Mouse (Mus musculus) midbrain, embryonic 16.5 days (tissue): ENCODE results near the gene Chd2. TPM values are rescaled to one million over a fixed set of nuclear protein-coding genes. Genes with fewer than 3 reads are reported as not detected.
"Not testable (repeated sequence)": the region's sequence is repeated elsewhere in the genome, so short reads cannot be mapped to it uniquely, and the experiment has no call there.

Experiments
- ATAC-seq: fragments of 200-750 bp; cut with Nextera tagmentation; 2 replicates; pipeline ENCODE4 v1.8.0; 2017; ENCODE audit warnings: moderate TSS enrichment
- H3K27ac ChIP-seq: fragments of 300-500 bp; sonication (generic); 2 replicates; pipeline ENCODE4 v1.5.1; 2014; ENCODE audit warnings: mild to moderate bottlenecking, low read length, mixed read lengths
- H3K27me3 ChIP-seq: fragments of 300-500 bp; sonication (generic); 2 replicates; pipeline ENCODE4 v1.6.1; 2014; ENCODE audit warnings: low read depth, low read length, mixed read lengths; ENCODE audit not compliant: control insufficient read depth, insufficient read depth
- H3K36me3 ChIP-seq: fragments of 300-500 bp; sonication (generic); 2 replicates; pipeline ENCODE4 v1.6.1; 2014; ENCODE audit warnings: mild to moderate bottlenecking, low read length, moderate library complexity, mixed read lengths; ENCODE audit not compliant: control insufficient read depth, insufficient read depth
- H3K4me1 ChIP-seq: fragments of 300-500 bp; sonication (generic); 2 replicates; pipeline ENCODE4 v1.6.1; 2014; ENCODE audit warnings: mild to moderate bottlenecking, low read length, mixed read lengths; ENCODE audit not compliant: control insufficient read depth, insufficient read depth
- H3K4me2 ChIP-seq: fragments of 300-500 bp; sonication (generic); 2 replicates; pipeline ENCODE4 v1.6.1; 2014; ENCODE audit warnings: mild to moderate bottlenecking, low read length, mixed read lengths
- H3K4me3 ChIP-seq: fragments of 300-500 bp; sonication (generic); 2 replicates; pipeline ENCODE4 v1.5.1; 2014; ENCODE audit warnings: low read depth, mild to moderate bottlenecking, low read length, moderate library complexity, mixed read lengths
- H3K9ac ChIP-seq: fragments of 300-500 bp; sonication (generic); 2 replicates; pipeline ENCODE4 v1.6.1; 2014; ENCODE audit warnings: low read depth, low read length, mixed read lengths
- H3K9me3 ChIP-seq: fragments of 300-500 bp; sonication (generic); replicated peaks from 2 replicates; pipeline ENCODE4 v1.6.1; 2014; ENCODE audit warnings: mild to moderate bottlenecking, low read length, mixed read lengths; ENCODE audit not compliant: control insufficient read depth, poor library complexity, severe bottlenecking
- WGBS: fragments of 180-500 bp; shearing (Covaris S2); extraction: QIAGEN DNeasy Blood & Tissue Kit; methylation state at CpG from one replicate; pipeline ENCODE4 v1.1.7; 2014; 5-methylcytosine and 5-hydroxymethylcytosine counted together
- polyA plus RNA-seq: library from polyadenylated mRNA; unstranded; fragments of >200 nt; fragmentation: Nextera tagmentation; extraction: Ambion mirVana; gene quantifications from 2 replicates; pipeline ENCODE4 v1.2.1, GENCODE M21; 2015

Chd2 gene
- polyA plus RNA-seq, 1 experiment from 2014 or later: 44.8 TPM

GRCm38 (mm10) chr7:73521277-73522193, 20.1 kb downstream of the Chd2 start:
- no peaks in the 10 kb centered on the region for H3K27me3 ChIP-seq
- H3K4me2 ChIP-seq: no peak overlapping the region
- WGBS: 78% methylated on average over 11 of the region's 11 CpGs
- no peak overlapping the region for H3K9ac ChIP-seq
- 0 out of 2 replicates have a peak, but pooled peaks cover 2% of the 10 kb centered on the region for H3K36me3 ChIP-seq
- H3K9me3 ChIP-seq: no peaks in the 10 kb centered on the region
- no peak for ATAC-seq
- no peak overlapping the region for H3K4me3 ChIP-seq
- H3K4me1 ChIP-seq: peaks cover 28% of the 10 kb centered on the region
- H3K27ac ChIP-seq: peak overlapping the region; percentile 62

DNA sequence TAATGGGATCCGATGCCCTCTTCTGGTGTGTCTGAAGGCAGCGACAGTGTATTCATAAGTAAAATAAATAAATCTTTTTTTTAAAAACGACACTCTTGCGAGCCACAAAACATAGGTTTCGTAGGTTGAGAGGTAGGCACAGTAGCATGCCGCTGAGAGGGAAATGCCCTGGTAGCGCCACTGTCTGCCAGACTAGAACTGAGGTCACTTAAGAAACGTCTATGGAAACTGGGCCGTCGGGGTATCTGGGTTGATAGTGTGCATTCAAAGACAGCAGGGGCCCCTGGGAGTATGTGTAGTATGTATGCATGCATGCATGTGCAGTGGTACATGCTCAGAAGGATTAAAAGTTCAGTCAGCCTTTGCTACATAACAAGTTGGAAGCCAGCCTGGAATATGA, 21.4 kb downstream of the Chd2 start:
- H3K4me3 ChIP-seq: no peak overlapping the region
- H3K4me2 ChIP-seq: no peak overlapping the region
- H3K4me1 ChIP-seq: peaks cover 28% of the 10 kb centered on the region
- H3K27ac ChIP-seq: no peak overlapping the region
- H3K9me3 ChIP-seq: no peaks in the 10 kb centered on the region
- H3K27me3 ChIP-seq: no peaks in the 10 kb centered on the region
- 0 out of 2 replicates have a peak, but pooled peaks cover 2% of the 10 kb centered on the region for H3K36me3 ChIP-seq
- 88% methylated on average over 10 of the region's 10 CpGs for WGBS
- no peak overlapping the region for H3K9ac ChIP-seq
- no peak for ATAC-seq

GRCm38 (mm10) chr7:73519060-73519796, 22.4 kb downstream of the Chd2 start:
- Histone ChIP-seq H3K4me2 (no peak overlapping the region), H3K9me3 (no peaks in the 10 kb centered on the region), H3K27me3 (no peaks in the 10 kb centered on the region), H3K27ac (no peak overlapping the region), H3K4me1 (peaks cover 20% of the 10 kb centered on the region), H3K4me3 (no peak overlapping the region), H3K36me3 (peaks cover 2% of the 10 kb centered on the region; the same call in 1 of the 2 replicates), H3K9ac (no peak overlapping the region)
- 91% methylated on average over 16 of the region's 16 CpGs for WGBS
- ATAC-seq: no peak

- H3K9me3 ChIP-seq, ATAC-seq, H3K4me3 ChIP-seq, H3K9ac ChIP-seq, H3K27ac ChIP-seq, H3K36me3 ChIP-seq, H3K4me2 ChIP-seq, H3K27me3 ChIP-seq: not testable (repeated sequence)
- WGBS: 89% methylated on average over 6 of the region's 6 CpGs
- peaks cover 17% of the 10 kb centered on the region for H3K4me1 ChIP-seq
These were observed 23.2 kb downstream of the Chd2 start for GRCm38 (mm10) chr7:73518373-73518980.

DNA sequence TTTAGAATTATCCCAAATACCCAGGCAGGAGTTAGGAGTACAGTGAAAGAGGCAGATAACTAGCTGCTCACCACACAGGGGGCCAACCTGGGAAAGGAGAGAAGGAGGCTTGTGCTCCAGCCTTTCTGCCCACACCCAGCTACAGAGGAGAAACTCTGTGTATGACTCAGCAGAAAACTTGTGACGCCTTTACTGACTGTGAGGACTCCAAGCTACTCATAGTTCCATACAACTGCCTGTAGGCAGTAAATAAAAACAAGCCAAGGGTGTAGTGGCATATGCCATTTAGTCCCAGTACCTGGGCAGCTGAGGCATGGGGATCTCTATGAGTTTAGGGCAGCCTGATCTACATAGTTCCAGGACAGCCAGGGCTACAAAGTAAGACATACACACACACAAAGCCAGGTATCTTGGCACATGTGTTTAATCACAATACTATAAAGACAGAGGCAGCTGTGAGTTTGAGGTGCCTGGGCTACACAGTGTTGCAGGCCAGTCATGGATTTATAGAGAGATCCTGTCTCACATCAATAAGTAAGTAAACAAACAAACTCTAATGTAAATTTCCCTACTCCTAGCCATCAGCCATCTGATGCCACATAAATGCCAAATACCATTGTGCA, 24.1 kb downstream of the Chd2 start:
- no peak overlapping the region for H3K4me3 ChIP-seq
- 67% methylated on average over 1 of the region's 1 CpGs for WGBS
- no peak for ATAC-seq
- H3K9ac ChIP-seq: 0 out of 2 replicates have a peak overlapping the region, but pooled peaks have one; percentile 21
- H3K9me3 ChIP-seq: no peaks in the 10 kb centered on the region
- no peak overlapping the region for H3K4me2 ChIP-seq
- no peaks in the 10 kb centered on the region for H3K27me3 ChIP-seq
- H3K27ac ChIP-seq: peak overlapping the region; percentile 49
- H3K4me1 ChIP-seq: peaks cover 14% of the 10 kb centered on the region
- peaks cover 4% of the 10 kb centered on the region; the same call in 1 of the 2 replicates for H3K36me3 ChIP-seq

DNA sequence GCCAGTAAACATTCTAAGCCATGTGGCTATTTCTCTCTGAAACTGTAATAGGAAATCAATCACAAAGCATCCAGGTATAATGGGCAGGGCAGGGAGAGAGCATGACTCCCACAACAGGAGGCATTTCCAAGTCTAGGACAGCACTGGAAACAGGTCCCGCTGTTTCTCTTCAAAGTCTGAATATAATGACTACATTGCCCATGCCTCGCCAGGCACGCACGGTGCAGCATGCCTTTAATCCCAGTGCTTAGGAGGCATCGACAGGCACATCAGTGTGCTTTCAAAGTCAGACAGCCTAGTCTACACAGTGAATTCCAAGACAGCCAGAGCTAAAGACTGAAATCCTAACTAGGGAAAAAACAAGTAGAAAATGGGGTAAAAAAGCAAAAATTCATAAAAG, 24.8 kb downstream of the Chd2 start:
- Histone ChIP-seq H3K27me3 (no peaks in the 10 kb centered on the region), H3K4me1 (peaks cover 14% of the 10 kb centered on the region), H3K4me3 (no peak overlapping the region), H3K9ac (no peak overlapping the region), H3K36me3 (peaks cover 9% of the 10 kb centered on the region; the same call in 1 of the 2 replicates), H3K9me3 (no peaks in the 10 kb centered on the region), H3K27ac (peak overlapping the region; percentile 47; the same call in 1 of the 2 replicates), H3K4me2 (no peak overlapping the region)
- peak; percentile 59 for ATAC-seq
- 34% methylated on average over 5 of the region's 5 CpGs for WGBS

DNA sequence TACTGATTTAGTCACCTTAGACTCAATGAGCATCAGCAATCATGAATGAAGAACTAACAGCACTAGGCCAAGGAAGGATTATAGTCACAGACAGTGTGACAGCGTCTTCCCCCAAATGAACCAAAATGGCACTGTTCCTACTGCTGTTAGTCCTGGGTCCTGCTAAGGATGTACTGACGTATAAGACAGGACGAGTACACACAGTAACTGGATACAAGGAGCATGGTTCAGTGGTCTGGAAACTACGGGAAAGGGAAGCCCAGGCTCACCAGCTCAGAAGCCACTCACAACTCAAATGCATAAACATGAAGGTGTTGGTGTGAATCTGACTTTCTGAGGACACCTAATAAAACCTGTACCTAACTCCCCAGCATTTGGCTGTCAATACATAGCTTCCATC, 27.1 kb downstream of the Chd2 start:
- Histone ChIP-seq H3K27me3 (no peaks in the 10 kb centered on the region), H3K36me3 (peaks cover 11% of the 10 kb centered on the region; the same call in 1 of the 2 replicates), H3K4me3 (no peak overlapping the region), H3K9ac (no peak overlapping the region), H3K27ac (no peak overlapping the region), H3K4me1 (peaks cover 9% of the 10 kb centered on the region), H3K9me3 (no peaks in the 10 kb centered on the region), H3K4me2 (no peak overlapping the region)
- no peak for ATAC-seq
- 89% methylated on average over 4 of the region's 4 CpGs for WGBS

GRCm38 (mm10) chr7:73512422-73512821, 29.2 kb downstream of the Chd2 start:
- H3K27me3 ChIP-seq: no peaks in the 10 kb centered on the region
- WGBS: 65% methylated on average over 2 of the region's 2 CpGs
- no peak overlapping the region for H3K27ac ChIP-seq
- H3K9me3 ChIP-seq: no peaks in the 10 kb centered on the region
- H3K4me2 ChIP-seq: no peak overlapping the region
- H3K9ac ChIP-seq: no peak overlapping the region
- no peak overlapping the region for H3K4me3 ChIP-seq
- H3K4me1 ChIP-seq: peaks cover 7% of the 10 kb centered on the region
- H3K36me3 ChIP-seq: peaks cover 11% of the 10 kb centered on the region; the same call in 1 of the 2 replicates
- ATAC-seq: no peak
